Mouse (Mus musculus) adrenal gland, adult 2 months (tissue): ENCODE results near the gene Srrm2. TPM values are rescaled to one million over a fixed set of nuclear protein-coding genes. Genes with fewer than 3 reads are reported as not detected.
A peak's percentile ranks its signal among the peaks of the same experiment; 100 is the strongest.

Source experiments
- DNase-seq: peaks from one replicate; pipeline ENCODE4 v3.0.0; 2021
- long read RNA-seq: library from polyadenylated mRNA; stranded (forward); transcript quantifications from one replicate; pipeline ENCODE4 v2.0.0, GENCODE M21; 2021
- polyA plus RNA-seq: library from polyadenylated mRNA; depleted of rRNA; stranded (reverse); fragments of >200 nt; gene quantifications from 2 replicates; pipeline ENCODE4 v1.2.3, GENCODE M21; 2012; rRNA removed
- total RNA-seq, 2 experiments: library from RNA; stranded (reverse); gene quantifications; 2 replicates each; pipeline ENCODE4 v1.2.3; 2021

Gene Srrm2
- total RNA-seq, result 100 to 1,000 TPM; 322 to 545 TPM
- 1,031 and 1,277 TPM in 2 replicates for polyA plus RNA-seq
- long read RNA-seq, partial matches to known transcripts, result 4 of 9 reads
- long read RNA-seq, other reads (novel, unspliced or antisense), result 5 of 9 reads

DNA sequence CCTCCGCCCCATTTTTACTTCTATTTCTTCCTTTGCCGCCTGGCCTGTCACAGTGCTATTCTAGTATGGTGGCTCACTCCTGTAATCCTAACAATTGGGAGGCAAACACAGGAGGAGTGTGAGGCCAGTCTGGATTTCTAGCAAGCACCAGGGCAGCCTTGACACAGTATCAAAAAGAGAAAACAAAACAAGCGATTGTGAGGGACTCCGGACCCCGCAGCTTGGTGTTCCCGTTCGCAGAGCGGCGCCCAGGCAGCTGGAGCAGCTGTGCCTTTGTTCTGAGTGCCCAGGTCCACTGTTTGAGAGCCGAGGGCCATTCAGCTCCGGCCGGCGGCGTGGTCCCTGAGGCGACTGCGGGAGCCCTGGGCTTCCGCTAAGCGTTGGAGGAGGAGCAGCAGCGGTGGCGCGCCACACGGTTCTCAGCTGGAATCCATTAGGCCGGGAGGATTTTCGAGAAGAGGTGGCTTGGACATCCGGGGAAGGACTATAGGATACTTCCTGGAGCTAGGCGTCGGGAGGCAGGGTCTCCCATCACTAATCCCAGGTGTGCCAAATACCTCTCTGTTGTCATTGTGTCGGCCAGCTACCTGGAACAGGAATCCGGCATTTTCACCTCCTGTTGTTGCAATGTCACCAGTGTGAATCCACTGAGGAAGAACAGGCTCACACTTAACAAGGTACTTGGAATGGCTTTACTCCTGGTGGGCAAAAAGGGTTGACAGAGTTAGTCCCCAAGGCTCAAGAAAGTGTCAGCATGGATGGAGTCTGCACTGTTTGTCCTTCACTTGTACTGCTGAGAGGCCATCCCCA, at the start of gene Srrm2:
Gene Srrm2 (plus strand): TSS at position 264 of the 810 bp plus-strand sequence.
- DNase-seq, result peak; percentile 83

GRCm38 (mm10) chr17:23740598-23741021, 49.7 kb upstream of the Srrm2 start, which contains the start of gene Paqr4:
Gene Paqr4 (minus strand): TSS chr17:23740867.
- no peak for DNase-seq

DNA sequence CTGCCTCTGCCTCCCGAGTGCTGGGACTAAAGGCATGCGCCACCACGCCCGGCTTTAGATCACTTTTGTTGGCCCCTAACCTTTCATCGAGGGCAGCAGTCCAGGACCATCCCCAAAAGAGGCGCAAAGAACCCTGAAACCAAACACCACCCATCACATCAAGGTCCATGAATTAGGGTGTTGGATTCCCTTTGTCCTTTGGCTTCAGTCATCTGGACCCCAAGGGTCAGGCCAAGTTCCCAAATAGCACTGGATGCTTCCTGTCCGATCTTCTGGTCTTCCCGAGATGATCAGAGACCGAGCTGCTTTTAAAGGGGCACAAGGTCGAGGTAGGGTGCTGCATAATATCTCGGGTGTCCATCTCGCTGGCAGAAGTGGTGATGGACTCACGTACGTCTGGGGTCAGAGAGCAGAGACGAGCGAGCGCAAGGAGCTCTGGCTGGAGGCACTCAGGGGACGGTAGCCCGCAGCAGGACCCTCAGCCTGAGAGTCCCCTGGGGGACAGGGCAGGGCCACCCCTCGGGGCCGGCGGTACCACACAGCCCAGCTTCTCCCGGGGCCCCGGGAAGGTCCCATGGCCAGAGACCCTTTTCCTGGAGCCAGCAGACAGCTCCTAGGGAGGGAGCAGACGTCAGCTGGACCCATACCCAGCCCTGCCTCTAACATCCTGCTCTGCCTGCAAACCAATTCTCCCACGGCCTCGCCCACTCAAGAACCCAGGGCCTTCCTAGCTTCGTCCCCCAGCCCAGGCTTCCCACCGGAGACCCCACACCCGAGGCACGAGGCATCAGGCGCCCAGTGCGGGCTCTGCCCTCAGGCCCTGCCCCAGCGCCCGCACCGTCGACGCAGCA, 48.7 kb upstream of the Srrm2 start:
- DNase-seq, result no peak

- DNase-seq, result peak; percentile 40
Measured at GRCm38 (mm10) chr17:23742210-23742793, 48.0 kb upstream of the Srrm2 start.

- DNase-seq, result no peak
Measured at GRCm38 (mm10) chr17:23742941-23743340, 47.4 kb upstream of the Srrm2 start.

DNA sequence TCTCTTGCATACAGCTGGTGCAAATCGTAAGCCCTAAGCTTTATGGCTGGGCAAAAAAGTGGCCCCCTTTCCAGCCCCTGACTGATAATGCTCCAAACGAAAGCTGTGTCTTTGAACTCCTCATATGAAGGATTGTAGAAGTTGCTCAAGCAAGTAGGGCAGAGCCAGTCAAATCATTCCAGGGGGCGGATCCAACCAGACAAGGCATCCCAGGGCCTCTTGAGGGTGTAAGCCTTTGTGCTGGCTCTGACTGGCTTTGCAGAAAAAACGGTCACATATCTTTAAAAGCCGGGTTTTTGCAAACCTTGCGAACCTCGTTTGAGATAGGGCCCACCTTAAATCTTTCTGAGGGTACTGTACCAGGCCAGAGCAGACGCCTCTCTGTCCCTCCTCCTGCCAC, 46.3 kb upstream of the Srrm2 start:
- no peak for DNase-seq

- no peak for DNase-seq
Measured at GRCm38 (mm10) chr17:23744651-23745050, 45.7 kb upstream of the Srrm2 start.

DNA sequence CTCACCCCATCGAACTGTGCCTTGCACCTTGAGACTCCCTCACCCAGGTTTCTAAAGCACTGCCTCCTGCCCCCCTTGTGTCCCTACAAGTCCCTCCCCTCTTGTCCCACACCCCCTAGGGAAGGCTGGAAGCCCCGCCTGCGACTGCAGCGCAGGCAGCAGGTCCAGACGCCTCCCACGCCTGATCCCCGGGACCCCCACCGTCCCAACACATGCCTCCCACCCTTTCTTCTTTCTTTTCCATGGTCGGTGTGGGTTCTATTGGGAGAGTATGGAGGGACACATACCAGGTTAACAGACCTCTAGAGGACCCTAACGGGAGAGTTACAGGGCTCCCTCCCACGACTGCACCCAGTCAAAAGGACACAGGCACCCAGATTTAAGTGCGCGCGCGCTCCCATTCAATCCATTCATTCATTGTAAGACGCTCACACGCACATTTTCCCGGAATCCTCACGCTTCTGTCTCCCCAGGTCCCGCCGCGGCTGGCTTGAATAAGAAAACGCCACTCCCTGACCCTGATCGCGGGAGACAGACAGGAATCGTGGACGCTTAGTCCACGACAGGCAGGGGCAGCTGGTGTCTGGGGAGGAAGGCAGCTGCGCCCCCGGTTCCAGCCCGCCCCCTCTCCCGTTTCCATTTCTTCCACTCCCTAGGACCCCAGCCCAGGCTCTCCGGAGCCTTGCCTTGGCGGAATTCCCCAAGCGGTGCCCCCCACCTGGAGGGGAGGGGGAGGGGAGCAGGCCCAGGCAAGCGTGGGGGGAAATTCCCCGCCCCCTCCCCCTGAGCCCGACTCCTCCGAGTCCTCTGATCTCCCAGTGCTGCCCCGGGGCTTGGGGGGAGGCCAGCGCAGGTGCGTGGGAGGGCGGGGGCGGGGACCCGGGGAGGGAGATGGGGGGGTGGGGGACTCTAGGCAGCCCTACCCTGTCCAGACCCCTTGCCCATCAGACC, 44.8 kb upstream of the Srrm2 start, which contains the start of gene Kremen2:
Gene Kremen2 (minus strand): TSS at position 533 of the 951 bp plus-strand sequence.
- DNase-seq, result no peak

DNA sequence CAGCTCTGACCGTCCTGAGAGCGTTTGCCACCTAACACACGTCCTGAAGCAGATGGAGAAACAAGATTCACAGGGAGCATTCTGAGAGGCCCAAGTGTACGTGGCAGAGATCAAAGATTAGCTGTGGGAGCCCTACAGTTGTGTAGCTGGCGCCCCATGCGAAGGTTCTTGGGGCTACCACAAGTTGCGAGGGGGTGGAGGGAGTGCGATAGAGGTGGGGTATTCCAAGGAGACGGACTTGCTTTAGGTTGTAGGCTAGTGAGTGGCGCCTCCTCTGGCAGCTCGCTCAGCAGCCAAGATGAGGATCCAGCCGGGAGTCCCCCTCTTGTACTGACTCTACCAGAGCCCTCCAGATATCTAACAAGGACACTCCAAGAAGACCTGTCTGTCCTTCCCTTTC, 44.0 kb upstream of the Srrm2 start:
- no peak for DNase-seq

DNA sequence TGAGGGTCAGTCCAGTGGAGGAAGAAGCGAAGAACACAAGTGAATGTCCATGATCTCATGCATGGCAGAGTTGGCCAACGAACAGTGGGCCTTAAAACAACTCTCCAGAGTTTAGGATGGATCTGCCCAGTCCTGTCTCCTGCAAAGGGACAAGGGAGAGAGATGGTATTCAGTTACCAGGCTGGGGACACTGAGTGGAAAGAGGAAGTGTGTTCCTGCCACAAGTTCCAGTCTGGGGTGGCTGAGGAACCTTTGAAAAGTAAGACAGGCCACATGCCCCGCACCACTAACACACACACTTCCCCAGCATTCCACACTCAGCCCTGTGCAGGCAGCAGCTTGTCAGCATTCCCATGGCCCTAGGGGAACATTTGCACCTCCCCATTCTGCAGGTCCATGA, 43.6 kb upstream of the Srrm2 start:
- no peak for DNase-seq

- no peak for DNase-seq
Measured at GRCm38 (mm10) chr17:23747471-23747870, 42.9 kb upstream of the Srrm2 start.

GRCm38 (mm10) chr17:23748026-23748425, 42.3 kb upstream of the Srrm2 start:
- DNase-seq, result no peak

DNA sequence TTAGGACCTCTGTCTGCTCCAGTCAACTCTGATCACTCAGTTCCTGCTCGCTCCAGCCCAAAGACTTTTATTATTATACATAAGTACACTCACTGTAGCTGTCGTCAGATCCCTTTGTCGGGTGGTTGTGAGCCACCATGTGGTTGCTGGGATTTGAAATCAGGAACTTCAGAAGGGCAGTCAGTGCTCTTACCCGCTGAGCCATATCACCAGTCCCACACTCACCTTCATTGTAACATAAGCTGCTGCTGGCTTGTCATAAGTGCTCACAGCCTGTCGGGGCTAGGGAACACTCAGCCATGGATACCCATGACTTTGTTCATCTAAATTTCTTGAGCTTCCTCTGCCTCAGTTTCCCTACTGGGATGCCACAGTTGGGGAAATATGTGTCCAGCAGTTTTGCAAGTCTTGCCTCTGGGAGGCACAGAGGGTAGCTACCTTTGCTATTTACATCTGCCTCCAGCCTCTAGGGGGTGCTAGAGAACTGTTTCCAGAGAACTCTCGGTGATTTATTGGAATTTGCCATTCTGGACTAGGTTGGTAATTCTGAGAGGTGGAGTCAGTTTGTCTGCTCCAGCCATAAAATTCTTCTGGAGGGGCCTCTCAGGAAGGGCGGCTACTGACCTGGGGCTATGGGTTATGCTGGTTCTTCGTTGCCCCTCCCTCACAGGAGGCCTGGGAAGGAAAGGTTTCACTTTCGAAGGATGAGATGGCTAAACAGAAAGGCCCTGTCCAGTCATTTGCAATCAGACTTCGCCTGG, 41.5 kb upstream of the Srrm2 start:
- peak; percentile 85 for DNase-seq

DNA sequence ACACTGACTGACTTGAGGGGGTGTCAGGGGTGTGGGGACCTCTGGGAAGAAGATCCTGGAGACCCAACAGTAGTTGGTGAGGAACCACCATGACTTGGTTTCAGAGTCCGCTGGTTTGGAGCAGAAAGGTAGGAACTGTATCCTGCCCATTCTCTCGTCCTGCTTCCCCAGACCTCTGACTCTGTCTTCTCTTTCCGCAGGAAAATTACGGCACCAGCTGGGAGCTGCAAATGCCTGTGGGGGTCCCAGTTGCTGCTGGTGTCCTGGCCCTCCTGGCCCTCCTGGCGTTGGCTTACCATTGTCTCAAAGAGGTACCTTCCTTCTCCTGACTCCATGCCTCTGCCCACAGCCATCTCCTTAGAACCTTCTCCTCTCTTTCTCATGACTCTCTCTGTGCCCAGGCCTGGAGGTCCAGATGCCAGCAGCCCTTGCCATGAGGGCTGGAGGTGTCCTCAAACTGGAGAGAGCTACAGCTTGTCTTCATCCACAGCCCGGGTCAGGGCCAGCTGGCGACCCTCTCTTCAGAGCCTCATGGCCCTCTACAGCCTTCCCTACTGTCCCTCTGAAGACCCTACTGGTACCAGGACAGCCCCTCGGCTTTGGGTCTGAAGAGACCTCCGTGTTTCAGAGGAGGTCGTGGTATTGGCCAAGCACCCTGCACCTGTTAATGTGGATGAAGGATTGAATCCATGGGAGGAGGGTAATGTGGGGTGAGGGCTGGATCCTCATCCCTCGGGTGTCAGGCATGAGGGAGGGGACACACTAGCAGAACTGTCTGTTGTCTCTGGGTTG, 40.7 kb upstream of the Srrm2 start:
- DNase-seq, result no peak

DNA sequence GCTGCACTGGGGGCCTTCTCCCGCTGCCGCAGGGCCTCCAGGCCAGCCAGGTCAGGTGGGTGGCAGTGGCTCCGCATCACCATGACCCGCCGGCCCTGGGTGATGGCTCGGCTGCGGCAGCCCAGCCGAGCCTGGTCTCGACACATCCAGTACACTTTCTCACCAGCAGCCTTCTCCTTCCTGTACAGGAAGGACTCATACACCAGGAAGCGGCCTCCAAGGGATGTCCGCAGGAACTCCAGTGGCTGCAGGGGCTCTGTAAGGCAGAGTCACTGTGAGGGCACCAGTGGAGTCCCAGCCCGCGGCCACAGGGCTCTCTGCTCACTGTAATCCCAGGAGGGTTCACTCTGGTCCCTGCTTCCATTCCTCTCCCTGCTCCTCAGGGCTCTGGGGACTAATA, 34.6 kb upstream of the Srrm2 start:
- DNase-seq, result peak; percentile 30

- no peak for DNase-seq
Measured at GRCm38 (mm10) chr17:23757581-23757980, 32.8 kb upstream of the Srrm2 start.

GRCm38 (mm10) chr17:23758801-23759200, 31.5 kb upstream of the Srrm2 start:
- no peak for DNase-seq

DNA sequence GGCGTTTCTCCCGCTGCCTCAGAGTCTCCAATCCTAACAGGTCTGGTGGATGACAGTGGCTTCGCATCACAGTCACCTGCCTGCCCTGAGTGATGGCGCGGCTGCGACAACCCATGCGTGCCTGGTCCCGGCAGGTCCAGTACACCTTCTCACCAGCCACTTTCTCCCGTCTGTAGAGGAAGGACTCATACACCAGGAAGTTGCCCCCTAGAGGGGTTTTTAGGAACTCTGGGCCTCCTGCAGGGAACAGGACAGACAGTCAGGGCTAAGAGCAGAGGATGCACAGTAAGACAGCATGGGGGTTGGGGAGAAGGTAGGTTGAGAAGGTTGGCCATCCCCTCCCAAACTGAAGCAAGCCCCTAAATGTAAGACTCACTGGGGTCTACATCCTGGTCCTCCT, 30.1 kb upstream of the Srrm2 start:
- DNase-seq, result no peak

GRCm38 (mm10) chr17:23761155-23761554, 29.2 kb upstream of the Srrm2 start:
- no peak for DNase-seq
